Mouse (Mus musculus): ENCODE data around the gene Cep170b.

DNA sequence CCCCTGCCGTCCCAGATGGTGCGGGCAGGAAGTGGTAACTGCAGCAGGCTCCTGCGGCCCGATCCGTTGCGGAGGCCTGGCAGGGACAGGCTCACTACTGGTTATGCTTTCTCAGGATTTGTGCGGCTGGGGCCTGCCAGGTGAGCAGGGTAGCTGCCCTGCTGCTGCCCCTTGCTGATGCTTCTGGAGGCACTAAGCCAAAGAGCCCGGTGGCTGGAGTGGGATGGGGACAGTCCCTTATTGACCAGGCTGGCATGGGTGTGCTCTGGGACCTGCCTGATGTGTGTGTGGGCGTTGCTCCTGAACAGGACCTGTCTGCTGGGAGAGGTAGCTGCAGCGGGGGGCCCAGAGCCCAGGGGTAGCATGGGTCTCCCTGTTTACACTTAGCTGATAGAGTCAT, 25.5 kb downstream of the Cep170b start:
- TF ChIP-seq CTCF (IDR thresholded peaks at IDR 0.05; ENCODE audit: insufficient read depth, low read length) (no peak), POLR2A (IDR thresholded peaks at IDR 0.05; ENCODE audit: borderline replicate concordance, extremely low read depth, low read depth, low read length) (no peak)

Data from lung, adult 2 months (tissue).